Mouse (Mus musculus) bone marrow macrophage, adult 2 months (primary cell): ENCODE data around the gene Zg16. TPM values are rescaled to one million over a fixed set of nuclear protein-coding genes. Genes with fewer than 3 reads are reported as not detected.
A peak's percentile ranks its signal among the peaks of the same experiment; 100 is the strongest.

ENCODE experiments used
- H3K27ac ChIP-seq: 2 replicates; pipeline ENCODE4 v1.5.1; 2012; ENCODE audit warnings: low read depth, low read length; ENCODE audit not compliant: insufficient read depth
- H3K4me1 ChIP-seq: 2 replicates; pipeline ENCODE4 v1.6.1; 2012; ENCODE audit warnings: low read length; ENCODE audit not compliant: control insufficient read depth, insufficient read depth
- H3K4me3 ChIP-seq: 2 replicates; pipeline ENCODE4 v1.5.1; 2012; ENCODE audit warnings: mild to moderate bottlenecking, low read length, moderate library complexity; ENCODE audit not compliant: insufficient read depth
- CTCF ChIP-seq: IDR thresholded peaks from 2 replicates; pipeline ENCODE4 v1.5.1; 2012; ENCODE audit warnings: low read depth, mild to moderate bottlenecking, low read length, moderate library complexity
- POLR2A ChIP-seq: IDR thresholded peaks from 2 replicates; pipeline ENCODE4 v1.6.1; 2012; ENCODE audit warnings: mild to moderate bottlenecking, low read depth, low read length, borderline replicate concordance
- polyA plus RNA-seq: library from polyadenylated mRNA; stranded (reverse); fragments of >200 nt; gene quantifications from 2 replicates; pipeline ENCODE4 v1.2.4, GENCODE M21; 2012; ENCODE audit not compliant: missing spikeins, insufficient read depth, insufficient read length

The Zg16 gene
- polyA plus RNA-seq, 1 experiment, result not detected

- TF ChIP-seq CTCF, result no peak
- TF ChIP-seq POLR2A, result no peak
- H3K4me1 ChIP-seq, result peaks cover 21% of the 10 kb centered on the region
These were observed 64.4 kb downstream of the Zg16 start for GRCm38 (mm10) chr7:127022528-127023271.

DNA sequence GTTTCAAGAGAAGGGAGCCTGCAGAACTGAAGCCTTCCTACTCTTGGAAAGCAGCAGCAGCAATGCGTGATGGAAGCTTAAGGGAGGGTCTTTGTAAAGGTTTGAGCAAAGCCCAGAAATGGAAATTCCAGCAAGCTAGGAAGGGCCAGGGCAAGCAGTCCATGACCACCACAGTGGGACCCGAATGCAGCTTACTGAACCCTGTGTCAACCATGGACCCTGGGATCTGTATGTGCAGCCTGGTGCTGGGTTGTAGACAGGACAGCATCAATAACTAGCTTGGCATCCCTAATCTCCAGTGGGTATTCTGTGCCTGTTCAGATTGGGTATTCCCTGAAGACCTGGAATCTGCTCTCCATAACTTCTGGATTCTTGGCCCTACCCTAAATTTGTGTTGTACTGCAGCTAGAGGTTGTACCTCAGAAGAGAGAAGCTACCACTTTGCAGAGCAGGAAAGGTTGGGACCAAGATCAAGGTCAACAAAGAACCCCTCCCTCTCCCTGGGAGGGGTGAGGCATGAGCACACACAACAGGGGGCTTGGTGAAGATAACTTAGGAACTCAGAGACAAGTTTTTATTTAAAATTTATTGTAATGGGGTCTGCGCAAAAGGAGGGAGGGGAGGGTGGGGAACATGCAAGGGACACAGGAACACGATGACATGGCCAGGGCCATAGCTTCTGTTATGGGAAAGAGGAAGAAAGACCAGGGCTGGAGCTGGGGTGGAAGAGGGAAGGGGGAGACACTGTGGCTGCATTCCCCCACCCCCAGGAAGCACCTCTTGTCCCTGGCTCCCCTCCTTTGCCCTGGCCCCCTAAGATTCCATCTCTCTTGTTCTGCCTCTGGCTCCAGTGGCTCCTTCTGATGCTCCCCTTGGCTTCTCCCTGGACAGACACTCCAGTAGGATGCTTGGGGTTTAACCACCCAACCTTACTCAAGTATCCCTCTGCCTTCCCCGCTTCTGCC is 65.3 kb downstream of the Zg16 start:
- Histone ChIP-seq H3K27ac (no peak overlapping the region), H3K4me1 (peaks cover 21% of the 10 kb centered on the region), H3K4me3 (no peak overlapping the region)
- TF ChIP-seq CTCF (no peak), POLR2A (no peak)

More at GRCm38 (mm10) chr7:127022528-127023271, 64.4 kb downstream of the Zg16 start:
- Histone ChIP-seq H3K27ac (no peak overlapping the region), H3K4me3 (peak overlapping the region; percentile 25; the same call in 1 of the 2 replicates)

DNA sequence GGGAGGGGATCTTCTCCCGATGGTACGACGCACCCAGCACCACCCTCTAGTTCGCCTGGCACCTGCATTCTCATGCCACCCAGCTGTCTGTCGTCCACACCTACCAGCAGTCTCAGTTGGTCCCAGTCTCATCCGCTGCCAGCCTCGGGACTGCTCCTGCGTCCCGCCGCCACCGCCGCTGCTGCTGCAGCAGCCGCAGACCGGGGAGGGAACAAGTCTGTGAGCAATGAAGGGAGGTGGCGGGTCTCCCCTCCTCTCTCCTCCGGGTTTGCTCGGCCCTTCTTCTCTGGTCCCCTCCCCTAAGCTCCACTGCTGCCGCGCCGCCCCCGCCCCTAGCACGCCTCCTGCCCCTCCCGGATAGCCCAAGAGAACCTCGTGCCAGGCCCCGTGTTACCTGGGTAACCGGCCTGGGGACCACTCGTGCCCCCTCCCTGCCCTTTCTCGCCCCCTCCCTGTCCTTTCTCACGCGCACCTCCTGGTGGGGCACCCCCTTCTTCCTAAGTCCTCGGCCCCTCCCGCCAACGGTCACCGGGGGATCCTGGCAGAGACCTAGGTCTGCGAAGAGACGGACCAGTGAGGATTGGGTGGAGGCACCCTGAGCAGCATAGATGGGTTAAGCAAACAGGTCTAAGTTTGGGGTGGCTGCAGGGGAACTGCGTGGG is 66.1 kb downstream of the Zg16 start, which contains the start of the genes Gm42742 and Prrt2:
Gene Gm42742 (minus strand): TSS at position 197 of the 662 bp plus-strand sequence.
Gene Prrt2 (minus strand): TSS at position 311 of the 662 bp plus-strand sequence.
- TF ChIP-seq CTCF (no peak), POLR2A (no peak)
- Histone ChIP-seq H3K4me1 (peaks cover 21% of the 10 kb centered on the region), H3K4me3 (no peak within 1 kb of the TSS), H3K27ac (no peak within 1 kb of the TSS)

GRCm38 (mm10) chr7:127020491-127020890 is 66.6 kb downstream of the Zg16 start:
- peaks cover 24% of the 10 kb centered on the region for H3K4me1 ChIP-seq
- TF ChIP-seq CTCF (no peak), POLR2A (no peak)
- H3K27ac ChIP-seq, result no peak overlapping the region
- H3K4me3 ChIP-seq, result no peak overlapping the region

DNA sequence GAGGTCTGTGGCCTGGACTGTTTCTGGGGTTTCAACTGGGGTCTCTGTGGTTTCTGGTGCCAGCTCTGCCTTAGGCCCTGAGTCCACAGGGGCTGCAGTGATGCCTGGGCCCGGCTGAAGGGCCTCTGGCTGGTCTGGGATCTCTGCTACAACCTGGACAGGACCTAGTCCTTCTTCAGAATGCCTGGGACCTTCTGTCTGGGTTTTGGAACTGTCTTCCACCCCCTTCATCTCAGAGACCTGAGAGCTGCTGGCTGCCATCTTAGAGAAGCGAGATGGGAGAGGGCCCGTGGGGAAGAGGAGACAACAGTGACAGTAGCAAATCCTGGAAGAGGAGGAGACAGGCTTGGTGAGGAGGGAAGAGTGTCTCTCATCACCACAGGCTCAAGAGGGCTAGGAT is 67.1 kb downstream of the Zg16 start:
- Histone ChIP-seq H3K4me3 (no peak overlapping the region), H3K4me1 (peaks cover 29% of the 10 kb centered on the region), H3K27ac (no peak overlapping the region)
- TF ChIP-seq CTCF (no peak), POLR2A (no peak)

DNA sequence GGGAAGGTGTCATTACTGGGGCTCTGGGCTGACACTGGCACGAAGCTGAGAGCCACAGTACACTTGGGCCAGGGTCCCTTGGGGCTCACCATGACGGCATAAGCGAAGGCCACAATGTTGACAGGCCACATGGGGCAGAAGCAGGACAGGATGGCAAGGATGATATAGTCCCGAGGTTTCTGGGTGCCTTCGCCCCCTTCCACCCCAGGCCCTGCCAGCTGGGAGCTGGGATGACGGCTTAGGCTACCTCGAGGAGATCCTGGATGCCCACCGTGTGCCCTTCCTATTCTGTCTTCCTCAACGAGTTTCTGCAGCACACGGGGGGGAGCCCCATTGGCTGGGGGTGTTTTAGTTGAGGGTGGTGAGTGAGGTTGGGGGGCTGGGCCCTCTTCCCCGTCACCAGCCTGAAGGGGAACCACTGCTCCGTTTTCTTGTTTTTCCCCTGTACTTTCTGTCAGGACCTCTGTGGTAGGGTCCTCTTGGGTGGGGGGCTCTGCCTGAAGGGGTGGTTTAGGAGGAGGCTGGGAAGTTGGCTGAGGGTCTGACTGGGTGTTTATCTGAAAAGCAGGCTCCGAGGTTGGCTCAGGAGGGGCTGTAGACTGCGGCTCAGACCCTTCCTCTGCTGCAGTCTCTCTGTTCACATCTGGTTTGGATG is 67.7 kb downstream of the Zg16 start:
- peaks cover 30% of the 10 kb centered on the region for H3K4me1 ChIP-seq
- TF ChIP-seq CTCF, result no peak
- no peak for TF ChIP-seq POLR2A
- H3K27ac ChIP-seq, result no peak overlapping the region
- H3K4me3 ChIP-seq, result no peak overlapping the region

DNA sequence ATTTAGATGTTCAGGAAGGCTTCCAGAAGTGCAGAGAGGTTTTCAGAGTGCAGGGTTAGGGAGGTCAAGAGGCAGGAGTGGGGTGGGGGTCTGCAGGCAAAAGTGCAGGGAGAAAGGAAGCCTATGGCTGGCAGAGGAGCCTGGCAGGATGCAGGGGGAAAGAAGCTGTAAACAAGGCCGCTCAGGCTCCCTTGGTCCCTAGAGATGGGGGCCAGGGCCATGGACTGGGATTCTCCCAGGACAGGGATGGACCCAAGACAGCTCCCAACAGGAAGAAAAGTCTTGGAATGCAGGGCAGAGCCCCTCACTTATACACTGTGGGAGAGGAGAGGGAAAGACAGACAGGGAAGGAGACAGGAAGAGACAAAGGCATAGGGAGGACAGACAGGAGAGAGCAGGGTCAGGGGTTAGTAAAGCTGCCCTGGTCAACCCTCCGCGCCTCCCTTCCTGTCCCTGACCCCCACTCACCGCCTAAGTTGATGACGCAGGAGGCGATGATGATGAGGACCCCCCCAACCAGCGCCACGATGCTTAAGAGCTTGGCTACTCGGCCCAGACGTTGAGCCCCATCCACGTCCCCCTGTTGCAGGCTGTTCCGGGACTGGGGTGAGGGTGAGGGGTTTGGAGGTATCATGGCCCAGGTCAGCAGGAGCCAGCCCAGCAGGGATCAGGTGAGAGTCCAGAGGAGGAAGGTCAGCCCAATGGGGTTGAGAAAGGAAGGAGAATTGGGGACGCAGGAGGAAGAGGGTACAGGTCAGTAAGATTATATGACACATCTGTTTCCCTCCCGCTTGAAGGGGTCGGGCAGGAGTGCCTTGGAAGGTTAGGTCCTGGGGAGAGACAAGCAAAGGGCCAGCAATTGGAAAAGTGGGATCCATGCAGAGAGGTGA is 68.5 kb downstream of the Zg16 start:
- Histone ChIP-seq H3K4me3 (no peak overlapping the region), H3K4me1 (peaks cover 28% of the 10 kb centered on the region), H3K27ac (no peak overlapping the region)
- TF ChIP-seq POLR2A (no peak), CTCF (no peak)

DNA sequence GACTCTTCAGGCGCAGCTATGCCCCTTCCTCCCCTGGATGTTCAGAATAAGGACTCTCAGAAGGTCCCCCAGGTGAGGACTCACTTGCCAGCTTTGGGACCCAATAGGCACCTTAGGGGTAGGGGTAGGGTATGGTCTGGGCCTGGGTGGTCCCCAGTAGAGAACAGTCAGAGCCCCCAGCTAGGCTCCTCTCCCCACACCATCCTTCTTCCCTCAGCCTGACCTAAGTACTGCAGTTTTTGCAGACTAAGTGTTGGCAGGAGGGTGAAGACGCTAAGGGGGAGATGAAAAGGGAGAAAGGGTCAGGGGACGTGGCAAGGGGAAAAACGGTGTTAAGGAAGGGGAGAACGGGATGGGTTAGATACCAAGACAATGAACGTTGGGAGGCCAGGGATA is 69.2 kb downstream of the Zg16 start:
- Histone ChIP-seq H3K27ac (no peak overlapping the region), H3K4me1 (peaks cover 27% of the 10 kb centered on the region), H3K4me3 (no peak overlapping the region)
- TF ChIP-seq CTCF (no peak), POLR2A (no peak)
